Mouse (Mus musculus) liver, postnatal 0 days (tissue): ENCODE measurements around the gene Shisa7.

Experiments used
- CTCF ChIP-seq: sonication (generic); IDR thresholded peaks from 2 replicates; pipeline ENCODE4 v1.5.1; 2016; ENCODE audit warnings: antibody characterized with exemption, low read depth
- EP300 ChIP-seq: IDR thresholded peaks from 2 replicates; pipeline ENCODE4 v1.6.1; 2016; ENCODE audit warnings: antibody characterized with exemption, low read depth, mild to moderate bottlenecking

GRCm38 (mm10) chr7:4863541-4864080 is 19.1 kb upstream of the Shisa7 start:
- TF ChIP-seq CTCF (no peak), EP300 (no peak)
